In genomic region chr4:26543833-26544232, GRCm38 (mm10) we compare ENCODE assay signal across 8 mouse cellular contexts.
DNase-seq lines count a peak whose midpoint lies in the region; ATAC-seq and TF ChIP-seq lines count a peak whose summit lies in the region.

No protein-coding gene starts in this region.

- TF ChIP-seq CTCF in lung, embryonic 14.5 days (IDR thresholded peaks at IDR 0.05; ENCODE audit: low read depth) = peak; percentile 56

- no peak overlapping the region for H3K9ac ChIP-seq in lung, embryonic 14.5 days
- H3K9ac ChIP-seq in hindbrain, embryonic 13.5 days = no peak overlapping the region

- DNase-seq in cerebellum, adult 11-12 months = no peak
- DNase-seq in lung, embryonic 14.5 days = peak; percentile 90
- DNase-seq in lung, postnatal 10 days = no peak
- DNase-seq in retina, postnatal 7 days (ENCODE audit: low read depth, low spot score) = peak; percentile 35
- no peak for DNase-seq in left cerebral cortex, adult 8-10 months (ENCODE audit: low spot score in 2 of 2)
- DNase-seq in cerebellum, adult 8-10 months = no peak

- H3K4me1 ChIP-seq in lung, embryonic 14.5 days (ENCODE audit: insufficient read depth) = no peaks in the 10 kb centered on the region
- H3K4me1 ChIP-seq in hindbrain, embryonic 13.5 days (replicated peaks) = no peaks in the 10 kb centered on the region

- no peaks in the 10 kb centered on the region for H3K9me3 ChIP-seq in lung, embryonic 14.5 days (ENCODE audit: low read depth, low read length)
- H3K9me3 ChIP-seq in hindbrain, embryonic 13.5 days = no peaks in the 10 kb centered on the region

- H3K27ac ChIP-seq in lung, embryonic 14.5 days (ENCODE audit: low read depth) = no peak overlapping the region
- H3K27ac ChIP-seq in hindbrain, embryonic 13.5 days = no peak overlapping the region

- 38% methylated on average over 1 of the region's 1 CpGs for WGBS in lung, embryonic 14.5 days
- 65% methylated on average over 1 of the region's 1 CpGs for WGBS in hindbrain, embryonic 13.5 days

- H3K4me3 ChIP-seq in lung, embryonic 14.5 days (ENCODE audit: low read depth, low read length) = no peak overlapping the region
- H3K4me3 ChIP-seq in hindbrain, embryonic 13.5 days = no peak overlapping the region

- no peak overlapping the region for H3K4me2 ChIP-seq in lung, embryonic 14.5 days
- H3K4me2 ChIP-seq in hindbrain, embryonic 13.5 days = no peak overlapping the region

- no peaks in the 10 kb centered on the region for H3K27me3 ChIP-seq in lung, embryonic 14.5 days (ENCODE audit: insufficient read depth, low read length)
- H3K27me3 ChIP-seq in hindbrain, embryonic 13.5 days = no peaks in the 10 kb centered on the region

- ATAC-seq in cerebellum, adult (ENCODE audit: insufficient number of reproducible peaks, low FRiP score, low TSS enrichment) = peak; percentile 58; the same call in 1 of the 2 replicates
- ATAC-seq in lung, embryonic 14.5 days (ENCODE audit: insufficient read depth) = 0 out of 2 replicates have a peak, but pooled peaks have one; percentile 52
- ATAC-seq in hindbrain, embryonic 13.5 days (ENCODE audit: low FRiP score) = 0 out of 2 replicates have a peak, but pooled peaks have one; percentile 68

- H3K36me3 ChIP-seq in lung, embryonic 14.5 days (ENCODE audit: insufficient read depth) = no peaks in the 10 kb centered on the region
- H3K36me3 ChIP-seq in hindbrain, embryonic 13.5 days = no peaks in the 10 kb centered on the region

Comparison
In these comparisons a context has a peak if more than half of its experiments do, and no peak if none do; other contexts are left out.
1. DNase-seq: peak in lung, embryonic 14.5 days (single experiment) and retina, postnatal 7 days (single experiment); none in cerebellum, adult 11-12 months (single experiment), lung, postnatal 10 days (single experiment), left cerebral cortex, adult 8-10 months (0 of 2) and cerebellum, adult 8-10 months (single experiment).
2. Peak in every context shown above with its lines, with median percentiles within 50 percentile points of each other: ATAC-seq.